Mouse (Mus musculus) right cerebral cortex, adult 2 months (tissue): ENCODE results near the gene Nfya.

Experiments
- DNase-seq, 2 experiments: peaks; one replicate each; pipeline ENCODE4 v3.0.0; 2021 to 2022; ENCODE audit warnings: low spot score in 2 of 2

The Nfya gene

GRCm38 (mm10) chr17:48409380-48410298 lies at the start of gene Nfya, which contains the start of gene Oard1:
Nfya (minus strand) TSS chr17:48409906.
Oard1 (plus strand) TSS chr17:48410014.
- DNase-seq, result peak; percentile 99 to 100

- no peak for DNase-seq
Observed at GRCm38 (mm10) chr17:48457971-48458653, 48.4 kb upstream of the Nfya start.

GRCm38 (mm10) chr17:48455955-48456354 lies 46.2 kb upstream of the Nfya start:
- no peak for DNase-seq

- no peak for DNase-seq
Observed at GRCm38 (mm10) chr17:48454688-48455087, 45.0 kb upstream of the Nfya start, which contains the start of gene Unc5cl. Unc5cl (plus strand) TSS chr17:48454901.

DNA sequence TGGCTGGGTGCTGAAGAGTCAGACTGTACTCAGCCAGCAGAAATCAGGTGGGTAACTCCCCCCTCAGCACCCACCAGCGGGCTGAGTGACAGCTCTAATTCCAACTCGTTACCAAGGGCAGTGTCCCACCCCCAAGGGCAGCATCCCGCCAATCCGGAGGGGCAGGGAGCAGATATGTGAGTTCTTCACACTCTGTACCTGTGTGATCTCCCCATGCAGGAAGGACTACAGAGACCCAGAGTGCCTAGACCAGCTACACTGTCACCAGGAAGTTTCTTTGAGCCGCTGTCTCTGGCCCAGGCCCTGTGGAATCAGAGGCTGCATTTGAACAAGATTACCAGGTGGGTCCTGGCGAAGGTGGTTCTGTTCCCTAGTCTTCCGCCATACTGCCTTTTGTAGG lies 44.5 kb upstream of the Nfya start:
- DNase-seq, result no peak

- DNase-seq, result no peak
Observed at GRCm38 (mm10) chr17:48453489-48453888, 43.8 kb upstream of the Nfya start.

- DNase-seq, result no peak
Observed at GRCm38 (mm10) chr17:48451753-48452444, 42.2 kb upstream of the Nfya start.

GRCm38 (mm10) chr17:48451353-48451675 lies 41.6 kb upstream of the Nfya start, which contains the start of gene Tspo2:
Tspo2 (minus strand) TSS chr17:48451522.
- DNase-seq, result no peak

- DNase-seq, result no peak
Observed at GRCm38 (mm10) chr17:48450666-48451352, 41.1 kb upstream of the Nfya start.

DNA sequence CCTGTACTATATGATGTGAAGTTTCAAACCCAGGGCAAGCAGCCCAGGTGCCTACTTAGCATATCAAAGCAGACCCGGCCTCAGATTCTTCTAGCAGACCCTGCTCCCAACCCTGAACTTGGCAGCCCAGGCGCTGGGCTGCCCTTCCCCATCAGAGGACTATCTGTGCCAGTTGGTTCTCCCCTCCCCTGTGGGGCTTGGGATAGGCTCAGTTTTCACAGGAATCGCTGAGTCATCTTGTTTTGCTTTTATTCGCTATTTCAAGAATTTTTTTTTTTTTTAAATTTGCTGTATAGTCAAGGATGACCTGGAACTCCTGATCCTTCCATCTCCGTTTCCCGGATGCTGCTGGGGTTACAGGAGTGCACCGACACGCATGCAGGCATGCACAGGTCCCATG lies 38.0 kb upstream of the Nfya start:
- DNase-seq, result no peak

DNA sequence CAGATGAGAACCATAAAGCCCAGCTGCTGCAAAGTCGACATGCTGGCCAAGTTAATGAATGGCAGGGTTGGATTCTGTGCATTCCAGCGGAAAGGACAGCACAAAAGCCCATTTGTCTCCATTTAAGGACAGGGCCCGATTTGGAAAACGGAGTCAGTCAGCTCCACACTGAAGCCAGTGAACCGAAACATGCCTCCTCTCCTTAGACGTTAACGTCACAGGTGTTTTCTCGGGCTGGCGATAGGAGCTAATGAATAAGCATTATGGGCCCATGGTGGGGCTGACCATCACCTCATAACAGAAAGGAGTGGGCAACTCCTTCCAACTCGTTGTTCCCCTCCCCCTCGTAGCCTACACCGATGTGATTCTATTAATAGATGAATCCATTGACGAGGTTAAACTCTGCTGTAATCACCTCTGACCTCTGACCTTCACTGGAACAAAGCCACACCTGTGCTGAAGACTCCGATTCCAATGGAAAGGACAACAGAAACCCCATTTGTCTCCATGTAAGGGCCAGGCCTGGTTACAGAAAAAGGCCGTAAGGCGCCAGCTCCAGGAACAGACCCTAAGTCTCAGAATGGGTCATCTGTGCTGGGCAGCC lies 33.9 kb upstream of the Nfya start:
- no peak for DNase-seq

DNA sequence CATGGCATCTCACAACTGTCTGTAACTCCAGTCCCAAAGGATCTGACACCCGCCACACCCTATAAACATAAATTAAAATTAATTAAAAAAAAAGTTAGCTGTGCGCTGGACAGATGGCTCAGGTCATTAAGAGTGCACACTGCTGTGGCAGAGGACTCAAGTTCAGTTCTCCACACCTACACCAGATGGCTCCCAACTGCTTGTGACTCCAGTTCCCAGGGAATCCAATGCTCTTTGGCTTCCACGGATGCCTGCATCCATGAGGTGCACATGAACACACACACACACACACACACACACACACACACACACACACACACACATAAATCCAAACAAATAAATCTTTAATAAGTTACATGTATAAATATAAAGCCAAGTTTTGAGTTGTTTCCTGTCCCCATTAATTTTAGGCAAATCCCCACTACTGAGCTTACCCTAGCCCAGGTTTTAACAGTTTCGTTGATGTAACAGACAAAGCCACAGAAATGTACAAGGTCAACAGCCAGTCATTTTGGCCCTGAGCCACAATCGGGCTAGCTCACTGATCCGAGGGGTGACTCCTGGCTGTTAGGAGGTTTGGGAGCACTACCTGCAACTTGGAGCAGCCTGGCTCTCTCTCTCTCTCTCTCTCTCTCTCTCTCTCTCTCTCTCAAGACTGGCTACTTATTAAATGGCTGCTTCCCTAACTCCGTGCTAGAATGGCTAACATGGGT lies 33.2 kb upstream of the Nfya start:
- no peak for DNase-seq

DNA sequence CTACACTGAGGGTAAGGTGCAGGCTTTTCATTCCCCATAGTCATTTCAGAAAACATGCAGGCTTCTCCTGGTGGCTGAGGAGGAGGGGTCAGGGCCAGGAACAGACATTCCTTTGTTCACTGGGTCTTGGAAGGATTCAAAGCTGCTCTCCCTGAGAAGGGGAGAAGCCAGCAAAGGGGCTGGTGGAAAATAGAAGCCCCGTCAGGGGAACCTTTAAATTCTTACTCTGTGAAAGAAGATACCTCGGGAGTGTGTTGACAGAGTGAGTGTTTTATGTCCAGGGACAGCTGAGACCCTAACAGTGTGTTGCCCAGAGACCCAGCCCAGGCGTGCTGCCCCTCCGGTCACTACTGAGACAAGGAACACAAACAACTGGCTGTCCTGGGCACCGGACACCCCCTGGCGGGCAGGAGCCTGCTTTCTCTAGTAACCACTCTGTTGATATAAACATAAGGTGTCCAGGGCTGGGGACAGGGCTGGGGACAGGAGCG lies 27.8 kb upstream of the Nfya start:
- DNase-seq, result no peak

DNA sequence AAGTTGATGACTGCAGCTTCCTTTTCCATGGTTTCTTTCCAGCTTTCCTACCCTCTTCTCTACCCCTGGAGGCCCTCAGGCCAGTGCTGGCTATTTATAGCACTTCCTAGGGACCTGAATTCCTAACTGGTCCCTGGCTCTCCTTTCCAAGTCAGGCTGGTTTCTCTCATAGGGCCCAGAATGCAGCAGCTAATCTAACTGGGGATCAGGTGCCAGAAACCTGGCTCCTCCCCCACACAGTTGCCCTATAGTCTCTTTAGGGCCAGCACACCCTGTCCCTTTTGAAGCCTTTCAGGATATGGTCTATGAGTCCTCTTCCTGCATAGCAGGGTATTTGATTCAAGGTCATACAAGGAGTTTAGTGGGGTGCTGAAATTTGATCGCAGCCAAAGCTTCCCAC lies 26.8 kb upstream of the Nfya start:
- no peak for DNase-seq

DNA sequence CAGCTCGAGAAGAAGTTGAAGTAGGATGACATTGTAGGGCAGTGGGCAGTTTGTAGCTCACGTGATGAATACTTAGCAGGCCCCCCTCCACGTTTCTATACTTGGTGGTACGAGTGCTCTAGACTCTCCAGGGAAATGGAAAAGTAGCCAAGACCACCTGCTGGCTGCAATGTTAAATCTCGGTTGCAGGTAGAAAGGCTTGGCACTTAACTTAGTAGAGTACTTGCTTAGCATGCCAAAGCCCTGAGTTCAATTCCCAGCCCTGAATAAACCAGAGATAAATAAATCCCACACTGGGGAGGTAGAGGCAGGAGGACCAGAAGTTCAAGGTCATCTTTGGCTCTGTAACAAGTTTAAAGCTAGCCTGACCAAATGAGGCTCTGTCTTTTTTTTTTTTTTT lies 24.8 kb upstream of the Nfya start:
- DNase-seq, result no peak

DNA sequence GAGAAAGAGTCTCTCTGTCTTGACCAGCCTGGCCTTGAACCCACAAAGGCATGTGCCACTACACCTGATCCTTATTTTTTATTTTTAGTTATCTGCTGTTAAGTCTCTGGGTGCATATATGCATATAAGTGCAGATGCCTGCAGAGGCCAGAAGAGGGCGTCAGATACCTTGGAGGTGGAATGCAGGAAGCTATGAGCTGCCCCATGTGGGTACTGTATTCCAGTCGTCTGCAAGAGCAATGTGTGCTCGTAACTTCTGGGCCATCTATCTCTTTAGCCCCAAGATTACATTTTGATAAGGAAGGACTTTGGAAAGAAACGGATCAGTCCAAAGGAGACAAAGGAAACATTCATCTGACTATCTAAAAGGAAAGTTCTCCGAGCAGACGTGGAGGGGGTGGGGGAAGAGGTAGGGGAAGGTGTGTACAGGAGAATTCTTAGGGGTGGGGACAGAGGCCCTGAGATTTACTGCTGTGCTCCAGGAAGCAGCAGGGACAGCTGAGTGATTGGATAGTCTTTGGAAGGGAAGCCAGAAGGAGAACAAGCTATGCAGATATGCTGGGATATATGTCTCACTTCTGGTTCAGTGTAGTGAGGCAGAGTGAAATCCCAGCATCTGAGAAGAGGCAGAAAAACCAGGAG lies 24.1 kb upstream of the Nfya start:
- no peak for DNase-seq

- no peak for DNase-seq
Observed at GRCm38 (mm10) chr17:48433006-48433655, 23.4 kb upstream of the Nfya start.

DNA sequence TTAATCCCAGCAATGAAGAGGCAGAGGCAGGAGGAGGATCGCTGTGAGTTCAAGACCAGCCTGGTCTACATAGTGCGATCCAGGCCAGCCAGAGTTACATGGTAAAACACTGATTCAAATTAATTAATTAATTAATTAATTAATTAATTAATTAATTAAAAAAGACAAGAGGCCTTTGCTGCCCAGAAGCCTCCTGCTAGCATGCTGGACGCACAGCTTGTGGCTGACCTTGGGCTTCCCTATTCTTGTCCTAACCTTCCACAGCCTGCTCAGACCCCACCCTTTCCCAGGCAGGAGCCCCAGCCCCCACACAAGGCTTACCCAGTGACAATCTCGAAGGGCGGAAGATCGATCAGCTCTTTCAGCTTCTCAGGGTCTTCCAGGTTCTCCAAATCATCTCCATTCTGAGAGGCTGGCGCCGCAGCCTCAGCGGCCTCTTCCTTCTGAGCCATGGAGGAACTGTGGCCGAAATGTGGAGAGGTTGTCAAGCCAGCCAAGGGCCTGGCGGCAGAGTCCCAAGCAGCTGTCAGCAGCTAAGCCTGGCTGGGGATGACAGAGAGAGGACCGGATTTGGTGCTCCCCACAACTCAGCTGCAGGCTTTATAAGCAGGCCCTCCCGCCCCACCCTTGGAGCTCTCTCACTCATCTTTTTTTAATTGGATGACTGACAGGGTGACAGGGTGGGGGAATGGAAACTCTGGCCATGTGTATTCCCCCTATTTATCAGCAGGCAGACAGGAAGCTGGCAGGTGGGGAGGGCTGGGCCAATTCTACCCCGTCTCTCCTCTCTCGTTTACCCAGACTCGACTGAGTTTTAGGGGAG lies 22.7 kb upstream of the Nfya start, which contains the start of gene Apobec2:
Apobec2 (minus strand) TSS at position 773 of the 823 bp plus-strand sequence.
- no peak for DNase-seq
